Mouse (Mus musculus) stomach, postnatal 0 days (tissue): ENCODE data around the gene Irf4. TPM values are rescaled to one million over a fixed set of nuclear protein-coding genes. Genes with fewer than 3 reads are reported as not detected.

Experiments
- ATAC-seq: fragments of 200-750 bp; cut with Nextera tagmentation; 2 replicates; pipeline ENCODE4 v1.8.0; 2017; ENCODE audit not compliant: low FRiP score, low TSS enrichment
- DNase-seq: peaks from one replicate; pipeline ENCODE4 v3.0.0-alpha.2; 2016; ENCODE audit warnings: low spot score
- H3K27ac ChIP-seq: fragments of 300-500 bp; sonication (generic); replicated peaks from 2 replicates; pipeline ENCODE4 v1.5.1; 2014; ENCODE audit warnings: mild to moderate bottlenecking, control low read depth
- H3K27me3 ChIP-seq: fragments of 300-500 bp; sonication (generic); 2 replicates; pipeline ENCODE4 v1.6.1; 2014; ENCODE audit warnings: low read length; ENCODE audit not compliant: control insufficient read depth, insufficient read depth
- H3K36me3 ChIP-seq: fragments of 300-500 bp; sonication (generic); 2 replicates; pipeline ENCODE4 v1.6.1; 2014; ENCODE audit warnings: low read length, mixed read lengths; ENCODE audit not compliant: control insufficient read depth, insufficient read depth
- H3K4me1 ChIP-seq: fragments of 300-500 bp; sonication (generic); replicated peaks from 2 replicates; pipeline ENCODE4 v1.6.1; 2014; ENCODE audit warnings: antibody characterized with exemption; ENCODE audit not compliant: control insufficient read depth, insufficient read depth
- H3K4me2 ChIP-seq: fragments of 300-500 bp; sonication (generic); replicated peaks from 2 replicates; pipeline ENCODE4 v1.6.1; 2014; ENCODE audit warnings: low read depth, mild to moderate bottlenecking, control low read depth, moderate library complexity
- H3K4me3 ChIP-seq: fragments of 300-500 bp; sonication (generic); 2 replicates; pipeline ENCODE4 v1.5.1; 2014; ENCODE audit warnings: low read depth, low read length, control low read depth
- H3K9ac ChIP-seq: fragments of 300-500 bp; sonication (generic); 2 replicates; pipeline ENCODE4 v1.6.1; 2014; ENCODE audit warnings: mild to moderate bottlenecking, low read length, control low read depth, mixed read lengths
- H3K9me3 ChIP-seq: fragments of 300-500 bp; sonication (generic); 2 replicates; pipeline ENCODE4 v1.6.1; 2016; ENCODE audit warnings: low read length; ENCODE audit not compliant: control insufficient read depth
- CTCF ChIP-seq: IDR thresholded peaks from 2 replicates; pipeline ENCODE4 v1.5.1; 2016; ENCODE audit warnings: antibody characterized with exemption, low read depth, mild to moderate bottlenecking, moderate library complexity
- EP300 ChIP-seq: optimal IDR thresholded peaks from 2 replicates; pipeline ENCODE3; 2016; ENCODE audit warnings: antibody characterized with exemption
- WGBS: fragments of 180-500 bp; shearing (Covaris S2); extraction: QIAGEN DNeasy Blood & Tissue Kit; methylation state at CpG from one replicate; pipeline ENCODE4 v1.1.7; 2014; 5-methylcytosine and 5-hydroxymethylcytosine counted together
- polyA plus RNA-seq: library from polyadenylated mRNA; unstranded; fragments of >200 nt; fragmentation: Nextera tagmentation; extraction: Ambion mirVana; gene quantifications from 2 replicates; pipeline ENCODE4 v1.2.1, GENCODE M21; 2015

Irf4 gene
- polyA plus RNA-seq, 1 experiment from 2014 or later = 0.05 TPM

- ATAC-seq (no peak), DNase-seq (no peak)
- H3K4me3 ChIP-seq = no peak overlapping the region
- TF ChIP-seq CTCF (no peak), EP300 (no peak)
- no peaks in the 10 kb centered on the region for H3K36me3 ChIP-seq
- no peak overlapping the region for H3K4me2 ChIP-seq
- no peak overlapping the region for H3K27ac ChIP-seq
- whole genome bisulfite sequencing = 82% methylated on average over 4 of the region's 4 CpGs
- H3K4me1 ChIP-seq = no peaks in the 10 kb centered on the region
- H3K9me3 ChIP-seq = no peaks in the 10 kb centered on the region
- H3K27me3 ChIP-seq = no peaks in the 10 kb centered on the region
- H3K9ac ChIP-seq = no peak overlapping the region
Observed at GRCm38 (mm10) chr13:30785423-30786040, 36.5 kb downstream of the Irf4 start.

- Histone ChIP-seq H3K36me3 (no peaks in the 10 kb centered on the region), H3K27ac (no peak overlapping the region), H3K27me3 (no peaks in the 10 kb centered on the region), H3K9me3 (no peaks in the 10 kb centered on the region), H3K4me3 (no peak overlapping the region), H3K4me2 (no peak overlapping the region), H3K9ac (no peak overlapping the region), H3K4me1 (no peaks in the 10 kb centered on the region)
- ATAC-seq = no peak
- WGBS = 68% methylated on average over 5 of the region's 5 CpGs
- no peak for DNase-seq
- TF ChIP-seq CTCF (no peak), EP300 (no peak)
Observed at GRCm38 (mm10) chr13:30786235-30787035, 37.4 kb downstream of the Irf4 start.

- Histone ChIP-seq H3K9me3 (no peaks in the 10 kb centered on the region), H3K9ac (no peak overlapping the region), H3K36me3 (no peaks in the 10 kb centered on the region), H3K27ac (no peak overlapping the region), H3K4me2 (no peak overlapping the region), H3K4me3 (no peak overlapping the region), H3K4me1 (no peaks in the 10 kb centered on the region), H3K27me3 (no peaks in the 10 kb centered on the region)
- no peak for TF ChIP-seq CTCF
- no peak for TF ChIP-seq EP300
- 79% methylated on average over 2 of the region's 2 CpGs for WGBS
- ATAC-seq (no peak), DNase-seq (no peak)
Observed at GRCm38 (mm10) chr13:30787036-30787320, 38.0 kb downstream of the Irf4 start.

- 89% methylated on average over 2 of the region's 2 CpGs for WGBS
- Histone ChIP-seq H3K27ac (no peak overlapping the region), H3K9ac (no peak overlapping the region), H3K4me1 (no peaks in the 10 kb centered on the region), H3K27me3 (no peaks in the 10 kb centered on the region), H3K36me3 (no peaks in the 10 kb centered on the region), H3K9me3 (no peaks in the 10 kb centered on the region), H3K4me3 (no peak overlapping the region), H3K4me2 (no peak overlapping the region)
- no peak for ATAC-seq
- no peak for DNase-seq
- no peak for TF ChIP-seq EP300
- no peak for TF ChIP-seq CTCF
Observed at GRCm38 (mm10) chr13:30787556-30787955, 38.5 kb downstream of the Irf4 start.

- no peaks in the 10 kb centered on the region for H3K27me3 ChIP-seq
- H3K4me3 ChIP-seq = no peak overlapping the region
- ATAC-seq (no peak), DNase-seq (no peak)
- no peak overlapping the region for H3K4me2 ChIP-seq
- H3K9me3 ChIP-seq = no peaks in the 10 kb centered on the region
- no peak overlapping the region for H3K27ac ChIP-seq
- no peak for TF ChIP-seq EP300
- TF ChIP-seq CTCF = no peak
- WGBS = 82% methylated on average over 4 of the region's 4 CpGs
- H3K36me3 ChIP-seq = no peaks in the 10 kb centered on the region
- H3K4me1 ChIP-seq = no peaks in the 10 kb centered on the region
- H3K9ac ChIP-seq = no peak overlapping the region
Observed at GRCm38 (mm10) chr13:30787960-30788359, 38.9 kb downstream of the Irf4 start.

- DNase-seq (no peak), ATAC-seq (no peak)
- H3K27ac ChIP-seq = no peak overlapping the region
- H3K9ac ChIP-seq = no peak overlapping the region
- no peaks in the 10 kb centered on the region for H3K4me1 ChIP-seq
- H3K36me3 ChIP-seq = no peaks in the 10 kb centered on the region
- H3K4me2 ChIP-seq = no peak overlapping the region
- no peak overlapping the region for H3K4me3 ChIP-seq
- H3K9me3 ChIP-seq = no peaks in the 10 kb centered on the region
- H3K27me3 ChIP-seq = no peaks in the 10 kb centered on the region
- 77% methylated on average over 3 of the region's 3 CpGs for WGBS
- no peak for TF ChIP-seq EP300
- no peak for TF ChIP-seq CTCF
Observed at GRCm38 (mm10) chr13:30788421-30788820, 39.4 kb downstream of the Irf4 start.
